Mouse (Mus musculus): ENCODE results near the gene Tnfsf8. TPM values are rescaled to one million over a fixed set of nuclear protein-coding genes. Genes with fewer than 3 reads are reported as not detected.

Gene Tnfsf8
- polyA plus RNA-seq (2017; shearing (Covaris generic)), result 73.4 TPM

GRCm38 (mm10) chr4:63860688-63861540 is at the start of gene Tnfsf8:
Tnfsf8 (minus strand) TSS chr4:63861347.

Other genes with a start within 250 kb of the Tnfsf8 start
- gene Tex48, start 238.9 kb downstream of the Tnfsf8 start, polyA plus RNA-seq (2017; shearing (Covaris generic)), result not detected
- gene Gm11214, start 198.0 kb downstream of the Tnfsf8 start, polyA plus RNA-seq (2017; shearing (Covaris generic)), result not detected
- 0.75 TPM for gene Tnfsf15, start 116.2 kb downstream of the Tnfsf8 start, polyA plus RNA-seq (2017; shearing (Covaris generic))
- 0.07 TPM for gene Tnc, start 185.7 kb upstream of the Tnfsf8 start, polyA plus RNA-seq (2017; shearing (Covaris generic))